Mouse (Mus musculus) heart, postnatal 0 days (tissue): ENCODE measurements around the gene Hvcn1. TPM values are rescaled to one million over a fixed set of nuclear protein-coding genes. Genes with fewer than 3 reads are reported as not detected.

ENCODE experiments used
- ATAC-seq: fragments of 200-750 bp; cut with Nextera tagmentation; 2 replicates; pipeline ENCODE4 v1.8.0; 2017; ENCODE audit warnings: low read depth, moderate number of reproducible peaks, moderate library complexity; ENCODE audit not compliant: insufficient read depth
- DNase-seq: peaks from one replicate; pipeline ENCODE4 v3.0.0-alpha.2; 2016; ENCODE audit warnings: low spot score
- H3K27ac ChIP-seq: fragments of 300-500 bp; sonication (generic); 2 replicates; pipeline ENCODE4 v1.5.1; 2014; ENCODE audit warnings: low read depth, mild to moderate bottlenecking
- H3K27me3 ChIP-seq: fragments of 300-500 bp; sonication (generic); 2 replicates; pipeline ENCODE4 v1.6.1; 2014; ENCODE audit warnings: low read length, mixed read lengths; ENCODE audit not compliant: control insufficient read depth, insufficient read depth
- H3K36me3 ChIP-seq: fragments of 300-500 bp; sonication (generic); replicated peaks from 2 replicates; pipeline ENCODE4 v1.6.1; 2014; ENCODE audit warnings: low read length, mixed read lengths; ENCODE audit not compliant: control insufficient read depth, insufficient read depth
- H3K4me1 ChIP-seq: fragments of 300-500 bp; sonication (generic); 2 replicates; pipeline ENCODE4 v1.6.1; 2014; ENCODE audit warnings: antibody characterized with exemption; ENCODE audit not compliant: control insufficient read depth, insufficient read depth
- H3K4me2 ChIP-seq: fragments of 300-500 bp; sonication (generic); 2 replicates; pipeline ENCODE4 v1.6.1; 2014; ENCODE audit warnings: low read depth, mild to moderate bottlenecking, low read length, moderate library complexity
- H3K4me3 ChIP-seq: fragments of 300-500 bp; sonication (generic); 2 replicates; pipeline ENCODE4 v1.5.1; 2014; ENCODE audit warnings: low read depth, low read length
- H3K9ac ChIP-seq: fragments of 300-500 bp; sonication (generic); replicated peaks from 2 replicates; pipeline ENCODE4 v1.6.1; 2014; ENCODE audit warnings: low read depth, low read length, mixed read lengths
- H3K9me3 ChIP-seq: fragments of 300-500 bp; sonication (generic); replicated peaks from 2 replicates; pipeline ENCODE4 v1.6.1; 2016; ENCODE audit warnings: low read length; ENCODE audit not compliant: control insufficient read depth
- CTCF ChIP-seq: IDR thresholded peaks from 2 replicates; pipeline ENCODE4 v1.5.1; 2016; ENCODE audit warnings: antibody characterized with exemption, control low read depth, low read depth
- EP300 ChIP-seq: IDR thresholded peaks from 2 replicates; pipeline ENCODE4 v1.6.1; 2016; ENCODE audit warnings: antibody characterized with exemption, low read depth
- WGBS: fragments of 180-500 bp; shearing (Covaris S2); extraction: QIAGEN DNeasy Blood & Tissue Kit; methylation state at CpG from one replicate; pipeline ENCODE4 v1.1.7; 2014; 5-methylcytosine and 5-hydroxymethylcytosine counted together
- polyA plus RNA-seq: library from polyadenylated mRNA; unstranded; fragments of >200 nt; fragmentation: Nextera tagmentation; extraction: Ambion mirVana; gene quantifications from 2 replicates; pipeline ENCODE4 v1.2.1, GENCODE M21; 2015
- total RNA-seq: library from RNA; depleted of rRNA; stranded (reverse); fragments of >200 nt; gene quantifications from 2 replicates; pipeline ENCODE4 v1.2.3, GENCODE M21; 2014; ENCODE audit warnings: low replicate concordance

Hvcn1 gene
- total and polyA plus RNA-seq, 2 experiments from 2014 or later = 0.23 to 1.2 TPM

GRCm38 (mm10) chr5:122274785-122275184 lies 68.2 kb downstream of the Hvcn1 start:
- Histone ChIP-seq H3K27me3 (no peaks in the 10 kb centered on the region), H3K36me3 (no peaks in the 10 kb centered on the region), H3K27ac (no peak overlapping the region), H3K4me1 (peaks cover 1% of the 10 kb centered on the region; the same call in 1 of the 2 replicates), H3K9me3 (no peaks in the 10 kb centered on the region), H3K4me3 (no peak overlapping the region), H3K4me2 (no peak overlapping the region), H3K9ac (no peak overlapping the region)
- DNase-seq = no peak
- TF ChIP-seq EP300 (no peak), CTCF (no peak)
- no peak for ATAC-seq
- WGBS = 28% methylated on average over 5 of the region's 5 CpGs

GRCm38 (mm10) chr5:122278946-122279345 lies 72.3 kb downstream of the Hvcn1 start:
- no peak overlapping the region for H3K9ac ChIP-seq
- peaks cover 25% of the 10 kb centered on the region for H3K4me1 ChIP-seq
- H3K4me2 ChIP-seq = no peak overlapping the region
- TF ChIP-seq CTCF = no peak
- no peak for TF ChIP-seq EP300
- H3K4me3 ChIP-seq = no peak overlapping the region
- no peaks in the 10 kb centered on the region for H3K27me3 ChIP-seq
- ATAC-seq (no peak), DNase-seq (no peak)
- H3K9me3 ChIP-seq = no peaks in the 10 kb centered on the region
- WGBS = 90% methylated on average over 7 of the region's 7 CpGs
- no peaks in the 10 kb centered on the region for H3K36me3 ChIP-seq
- H3K27ac ChIP-seq = no peak overlapping the region

- Histone ChIP-seq H3K4me1 (peaks cover 25% of the 10 kb centered on the region), H3K27ac (peak overlapping the region; percentile 52; the same call in 1 of the 2 replicates), H3K4me3 (no peak overlapping the region), H3K9ac (no peak overlapping the region), H3K36me3 (no peaks in the 10 kb centered on the region), H3K4me2 (no peak overlapping the region), H3K9me3 (no peaks in the 10 kb centered on the region), H3K27me3 (no peaks in the 10 kb centered on the region)
- no peak for TF ChIP-seq CTCF
- no peak for TF ChIP-seq EP300
- no peak for DNase-seq
- 67% methylated on average over 12 of the region's 12 CpGs for WGBS
- ATAC-seq = no peak
These were observed 73.3 kb downstream of the Hvcn1 start for GRCm38 (mm10) chr5:122279799-122280421.

GRCm38 (mm10) chr5:122280422-122280826 lies 73.8 kb downstream of the Hvcn1 start:
- H3K27ac ChIP-seq = peak overlapping the region; percentile 52
- no peak for TF ChIP-seq CTCF
- TF ChIP-seq EP300 = no peak
- 24% methylated on average over 6 of the region's 6 CpGs for WGBS
- peaks cover 25% of the 10 kb centered on the region for H3K4me1 ChIP-seq
- no peak overlapping the region for H3K4me3 ChIP-seq
- H3K36me3 ChIP-seq = no peaks in the 10 kb centered on the region
- ATAC-seq (no peak), DNase-seq (no peak)
- H3K27me3 ChIP-seq = no peaks in the 10 kb centered on the region
- peak overlapping the region; percentile 45 for H3K4me2 ChIP-seq
- no peaks in the 10 kb centered on the region for H3K9me3 ChIP-seq
- no peak overlapping the region for H3K9ac ChIP-seq

GRCm38 (mm10) chr5:122280827-122281462 lies 74.3 kb downstream of the Hvcn1 start:
- H3K36me3 ChIP-seq = no peaks in the 10 kb centered on the region
- 22% methylated on average over 19 of the region's 19 CpGs for WGBS
- no peak for DNase-seq
- H3K27me3 ChIP-seq = no peaks in the 10 kb centered on the region
- H3K4me1 ChIP-seq = peaks cover 25% of the 10 kb centered on the region
- H3K9me3 ChIP-seq = no peaks in the 10 kb centered on the region
- peak overlapping the region; percentile 45 for H3K4me2 ChIP-seq
- no peak overlapping the region for H3K9ac ChIP-seq
- no peak overlapping the region for H3K4me3 ChIP-seq
- H3K27ac ChIP-seq = peak overlapping the region; percentile 52
- ATAC-seq = no peak
- TF ChIP-seq EP300 (no peak), CTCF (no peak)

- peak overlapping the region; percentile 96 for H3K4me3 ChIP-seq
- no peaks in the 10 kb centered on the region for H3K9me3 ChIP-seq
- TF ChIP-seq EP300 (no peak), CTCF (no peak)
- no peak for ATAC-seq
- peaks cover 38% of the 10 kb centered on the region for H3K4me1 ChIP-seq
- WGBS = 19% methylated on average over 2 of the region's 2 CpGs
- H3K27me3 ChIP-seq = no peaks in the 10 kb centered on the region
- no peak overlapping the region for H3K27ac ChIP-seq
- DNase-seq = no peak
- H3K4me2 ChIP-seq = peak overlapping the region; percentile 92
- no peaks in the 10 kb centered on the region; the same call in 1 of the 2 replicates for H3K36me3 ChIP-seq
- H3K9ac ChIP-seq = no peak overlapping the region
These were observed 77.2 kb downstream of the Hvcn1 start for GRCm38 (mm10) chr5:122283828-122284182.
